Mouse (Mus musculus): ENCODE data around the gene Ggt1. TPM values are rescaled to one million over a fixed set of nuclear protein-coding genes. Genes with fewer than 3 reads are reported as not detected.
"Not testable (repeated sequence)": the region's sequence is repeated elsewhere in the genome, so short reads cannot be mapped to it uniquely, and the experiment has no call there.

The Ggt1 gene
- polyA plus RNA-seq, 1 experiment = not detected

GRCm38 (mm10) chr10:75559676-75560548 is 1.5 kb upstream of the Ggt1 start, which contains the start of gene Lrrc75b:
Gene Lrrc75b, minus strand, starts transcription at chr10:75560330.
- Histone ChIP-seq H3K4me1 (ENCODE audit: control insufficient read depth, insufficient read depth, low read length) (no peaks in the 10 kb centered on the region), H3K27ac (ENCODE audit: insufficient read depth, low read depth, low read length) (no peak within 1 kb of the TSS), H3K4me3 (ENCODE audit: insufficient read depth, low read length) (peak within 1 kb of the TSS; percentile 38)
- TF ChIP-seq CTCF (IDR thresholded peaks at IDR 0.05; ENCODE audit: low read depth, low read length) (no peak), POLR2A (IDR thresholded peaks at IDR 0.05; ENCODE audit: borderline replicate concordance, low read depth, low read length) (no peak)

- Histone ChIP-seq H3K27ac (ENCODE audit: insufficient read depth, low read depth, low read length) (no peak overlapping the region), H3K4me1 (ENCODE audit: control insufficient read depth, insufficient read depth, low read length) (peaks cover 4% of the 10 kb centered on the region), H3K4me3 (ENCODE audit: insufficient read depth, low read length) (no peak overlapping the region)
- no peak for TF ChIP-seq POLR2A (IDR thresholded peaks at IDR 0.05; ENCODE audit: borderline replicate concordance, low read depth, low read length)
- TF ChIP-seq CTCF (IDR thresholded peaks at IDR 0.05; ENCODE audit: low read depth, low read length) = no peak
These were observed 880 bp upstream of the Ggt1 start for GRCm38 (mm10) chr10:75560549-75560899.

- H3K4me3 ChIP-seq (ENCODE audit: insufficient read depth, low read length) = no peak overlapping the region
- H3K4me1 ChIP-seq (ENCODE audit: control insufficient read depth, insufficient read depth, low read length) = peaks cover 11% of the 10 kb centered on the region
- no peak for TF ChIP-seq CTCF (IDR thresholded peaks at IDR 0.05; ENCODE audit: low read depth, low read length)
- no peak for TF ChIP-seq POLR2A (IDR thresholded peaks at IDR 0.05; ENCODE audit: borderline replicate concordance, low read depth, low read length)
- H3K27ac ChIP-seq (ENCODE audit: insufficient read depth, low read depth, low read length) = no peak overlapping the region
These were observed 1.2 kb downstream of the Ggt1 start for GRCm38 (mm10) chr10:75562596-75562995.

- TF ChIP-seq POLR2A (IDR thresholded peaks at IDR 0.05; ENCODE audit: borderline replicate concordance, low read depth, low read length) = no peak
- Histone ChIP-seq H3K4me3 (ENCODE audit: insufficient read depth, low read length) (no peak overlapping the region), H3K27ac (ENCODE audit: insufficient read depth, low read depth, low read length) (no peak overlapping the region), H3K4me1 (ENCODE audit: control insufficient read depth, insufficient read depth, low read length) (peaks cover 11% of the 10 kb centered on the region)
These were observed 3.4 kb downstream of the Ggt1 start for GRCm38 (mm10) chr10:75564687-75565265.

GRCm38 (mm10) chr10:75565436-75565835 is 4.0 kb downstream of the Ggt1 start:
- Histone ChIP-seq H3K4me3 (ENCODE audit: insufficient read depth, low read length) (no peak overlapping the region), H3K27ac (ENCODE audit: insufficient read depth, low read depth, low read length) (no peak overlapping the region), H3K4me1 (ENCODE audit: control insufficient read depth, insufficient read depth, low read length) (peaks cover 11% of the 10 kb centered on the region)
- TF ChIP-seq POLR2A (IDR thresholded peaks at IDR 0.05; ENCODE audit: borderline replicate concordance, low read depth, low read length) (no peak), CTCF (IDR thresholded peaks at IDR 0.05; ENCODE audit: low read depth, low read length) (no peak)

GRCm38 (mm10) chr10:75565906-75566305 is 4.5 kb downstream of the Ggt1 start:
- no peak overlapping the region for H3K27ac ChIP-seq (ENCODE audit: insufficient read depth, low read depth, low read length)
- H3K4me1 ChIP-seq (ENCODE audit: control insufficient read depth, insufficient read depth, low read length) = peaks cover 11% of the 10 kb centered on the region
- TF ChIP-seq POLR2A (IDR thresholded peaks at IDR 0.05; ENCODE audit: borderline replicate concordance, low read depth, low read length) (no peak), CTCF (IDR thresholded peaks at IDR 0.05; ENCODE audit: low read depth, low read length) (no peak)
- H3K4me3 ChIP-seq (ENCODE audit: insufficient read depth, low read length) = no peak overlapping the region

- H3K4me3 ChIP-seq (ENCODE audit: insufficient read depth, low read length) = no peak overlapping the region
- no peak overlapping the region for H3K27ac ChIP-seq (ENCODE audit: insufficient read depth, low read depth, low read length)
- TF ChIP-seq POLR2A (IDR thresholded peaks at IDR 0.05; ENCODE audit: borderline replicate concordance, low read depth, low read length) = no peak
- TF ChIP-seq CTCF (IDR thresholded peaks at IDR 0.05; ENCODE audit: low read depth, low read length) = no peak
- H3K4me1 ChIP-seq (ENCODE audit: control insufficient read depth, insufficient read depth, low read length) = peaks cover 11% of the 10 kb centered on the region
These were observed 4.9 kb downstream of the Ggt1 start for GRCm38 (mm10) chr10:75566321-75566720.

GRCm38 (mm10) chr10:75566765-75567164 is 5.4 kb downstream of the Ggt1 start:
- H3K27ac ChIP-seq (ENCODE audit: insufficient read depth, low read depth, low read length); H3K4me3 ChIP-seq (ENCODE audit: insufficient read depth, low read length): not testable (repeated sequence)
- peaks cover 11% of the 10 kb centered on the region for H3K4me1 ChIP-seq (ENCODE audit: control insufficient read depth, insufficient read depth, low read length)

- Histone ChIP-seq H3K4me1 (ENCODE audit: control insufficient read depth, insufficient read depth, low read length) (peaks cover 11% of the 10 kb centered on the region), H3K4me3 (ENCODE audit: insufficient read depth, low read length) (no peak overlapping the region), H3K27ac (ENCODE audit: insufficient read depth, low read depth, low read length) (no peak overlapping the region)
- TF ChIP-seq POLR2A (IDR thresholded peaks at IDR 0.05; ENCODE audit: borderline replicate concordance, low read depth, low read length) (no peak), CTCF (IDR thresholded peaks at IDR 0.05; ENCODE audit: low read depth, low read length) (no peak)
These were observed 6.6 kb downstream of the Ggt1 start for GRCm38 (mm10) chr10:75568029-75568428.

GRCm38 (mm10) chr10:75568441-75568840 is 7.0 kb downstream of the Ggt1 start:
- TF ChIP-seq POLR2A (IDR thresholded peaks at IDR 0.05; ENCODE audit: borderline replicate concordance, low read depth, low read length) (no peak), CTCF (IDR thresholded peaks at IDR 0.05; ENCODE audit: low read depth, low read length) (no peak)
- H3K4me3 ChIP-seq (ENCODE audit: insufficient read depth, low read length) = no peak overlapping the region
- no peak overlapping the region for H3K27ac ChIP-seq (ENCODE audit: insufficient read depth, low read depth, low read length)
- H3K4me1 ChIP-seq (ENCODE audit: control insufficient read depth, insufficient read depth, low read length) = peaks cover 11% of the 10 kb centered on the region

All from bone marrow macrophage, adult 2 months (primary cell).